Mouse (Mus musculus): ENCODE measurements around the gene Camk2d. TPM values are rescaled to one million over a fixed set of nuclear protein-coding genes. Genes with fewer than 3 reads are reported as not detected.

Gene Camk2d
- polyA plus RNA-seq, 1 experiment from 2014 or later: 16.5 TPM

- Histone ChIP-seq H3K4me2 (ENCODE audit: low read depth, low read length) (no peak overlapping the region), H3K4me1 (ENCODE audit: control insufficient read depth, insufficient read depth, low read length) (no peaks in the 10 kb centered on the region), H3K36me3 (replicated peaks; ENCODE audit: control insufficient read depth, insufficient read depth, low read depth, low read length) (no peaks in the 10 kb centered on the region), H3K9me3 (replicated peaks; ENCODE audit: control insufficient read depth, low read length) (no peaks in the 10 kb centered on the region), H3K9ac (replicated peaks; ENCODE audit: low read length) (no peak overlapping the region), H3K27me3 (ENCODE audit: control insufficient read depth, insufficient read depth, low read length) (no peaks in the 10 kb centered on the region), H3K27ac (replicated peaks; ENCODE audit: low read depth, low read length) (no peak overlapping the region), H3K4me3 (ENCODE audit: low read depth, low read length) (no peak overlapping the region)
- ATAC-seq (replicated peaks; ENCODE audit: insufficient number of reproducible peaks, low FRiP score, low TSS enrichment, low read depth) (no peak), DNase-seq (ENCODE audit: low spot score) (no peak)
- WGBS: 92% methylated on average over 4 of the region's 4 CpGs
Measured at GRCm38 (mm10) chr3:126764745-126765144, 168.6 kb downstream of the Camk2d start.

GRCm38 (mm10) chr3:126770056-126770455, 174.0 kb downstream of the Camk2d start:
- no peak for ATAC-seq (replicated peaks; ENCODE audit: insufficient number of reproducible peaks, low FRiP score, low TSS enrichment, low read depth)
- no peak for DNase-seq (ENCODE audit: low spot score)
- H3K27me3 ChIP-seq (ENCODE audit: control insufficient read depth, insufficient read depth, low read length): no peaks in the 10 kb centered on the region
- no peak overlapping the region for H3K27ac ChIP-seq (replicated peaks; ENCODE audit: low read depth, low read length)
- H3K9me3 ChIP-seq (replicated peaks; ENCODE audit: control insufficient read depth, low read length): no peaks in the 10 kb centered on the region
- H3K9ac ChIP-seq (replicated peaks; ENCODE audit: low read length): no peak overlapping the region
- no peaks in the 10 kb centered on the region for H3K4me1 ChIP-seq (ENCODE audit: control insufficient read depth, insufficient read depth, low read length)
- no peak overlapping the region for H3K4me2 ChIP-seq (ENCODE audit: low read depth, low read length)
- no peaks in the 10 kb centered on the region for H3K36me3 ChIP-seq (replicated peaks; ENCODE audit: control insufficient read depth, insufficient read depth, low read depth, low read length)
- H3K4me3 ChIP-seq (ENCODE audit: low read depth, low read length): no peak overlapping the region
- WGBS: 63% methylated on average over 6 of the region's 6 CpGs

GRCm38 (mm10) chr3:126771032-126771431, 174.9 kb downstream of the Camk2d start:
- H3K4me1 ChIP-seq (ENCODE audit: control insufficient read depth, insufficient read depth, low read length): no peaks in the 10 kb centered on the region
- no peak overlapping the region for H3K4me2 ChIP-seq (ENCODE audit: low read depth, low read length)
- H3K36me3 ChIP-seq (replicated peaks; ENCODE audit: control insufficient read depth, insufficient read depth, low read depth, low read length): no peaks in the 10 kb centered on the region
- no peaks in the 10 kb centered on the region for H3K27me3 ChIP-seq (ENCODE audit: control insufficient read depth, insufficient read depth, low read length)
- 78% methylated on average over 8 of the region's 8 CpGs for WGBS
- H3K9me3 ChIP-seq (replicated peaks; ENCODE audit: control insufficient read depth, low read length): no peaks in the 10 kb centered on the region
- H3K27ac ChIP-seq (replicated peaks; ENCODE audit: low read depth, low read length): no peak overlapping the region
- H3K9ac ChIP-seq (replicated peaks; ENCODE audit: low read length): no peak overlapping the region
- ATAC-seq (replicated peaks; ENCODE audit: insufficient number of reproducible peaks, low FRiP score, low TSS enrichment, low read depth) (no peak), DNase-seq (ENCODE audit: low spot score) (no peak)
- no peak overlapping the region for H3K4me3 ChIP-seq (ENCODE audit: low read depth, low read length)

- peak; percentile 94 for ATAC-seq (replicated peaks; ENCODE audit: insufficient number of reproducible peaks, low FRiP score, low TSS enrichment, low read depth)
- DNase-seq (ENCODE audit: low spot score): peak; percentile 88
- Histone ChIP-seq H3K9me3 (replicated peaks; ENCODE audit: control insufficient read depth, low read length) (no peaks in the 10 kb centered on the region), H3K27ac (replicated peaks; ENCODE audit: low read depth, low read length) (no peak overlapping the region), H3K36me3 (replicated peaks; ENCODE audit: control insufficient read depth, insufficient read depth, low read depth, low read length) (no peaks in the 10 kb centered on the region), H3K9ac (replicated peaks; ENCODE audit: low read length) (no peak overlapping the region), H3K4me3 (ENCODE audit: low read depth, low read length) (no peak overlapping the region), H3K27me3 (ENCODE audit: control insufficient read depth, insufficient read depth, low read length) (no peaks in the 10 kb centered on the region), H3K4me2 (ENCODE audit: low read depth, low read length) (no peak overlapping the region), H3K4me1 (ENCODE audit: control insufficient read depth, insufficient read depth, low read length) (no peaks in the 10 kb centered on the region)
- 27% methylated on average over 6 of the region's 6 CpGs for WGBS
Measured at GRCm38 (mm10) chr3:126771541-126771940, 175.4 kb downstream of the Camk2d start.

- H3K36me3 ChIP-seq (replicated peaks; ENCODE audit: control insufficient read depth, insufficient read depth, low read depth, low read length): no peaks in the 10 kb centered on the region
- DNase-seq (ENCODE audit: low spot score) (no peak), ATAC-seq (replicated peaks; ENCODE audit: insufficient number of reproducible peaks, low FRiP score, low TSS enrichment, low read depth) (no peak)
- no peak overlapping the region for H3K27ac ChIP-seq (replicated peaks; ENCODE audit: low read depth, low read length)
- H3K9ac ChIP-seq (replicated peaks; ENCODE audit: low read length): no peak overlapping the region
- H3K4me1 ChIP-seq (ENCODE audit: control insufficient read depth, insufficient read depth, low read length): no peaks in the 10 kb centered on the region
- no peak overlapping the region for H3K4me3 ChIP-seq (ENCODE audit: low read depth, low read length)
- H3K4me2 ChIP-seq (ENCODE audit: low read depth, low read length): no peak overlapping the region
- H3K27me3 ChIP-seq (ENCODE audit: control insufficient read depth, insufficient read depth, low read length): no peaks in the 10 kb centered on the region
- no peaks in the 10 kb centered on the region for H3K9me3 ChIP-seq (replicated peaks; ENCODE audit: control insufficient read depth, low read length)
Measured at GRCm38 (mm10) chr3:126776001-126776400, 179.9 kb downstream of the Camk2d start.

- no peak for ATAC-seq (replicated peaks; ENCODE audit: insufficient number of reproducible peaks, low FRiP score, low TSS enrichment, low read depth)
- H3K9ac ChIP-seq (replicated peaks; ENCODE audit: low read length): no peak overlapping the region
- H3K4me2 ChIP-seq (ENCODE audit: low read depth, low read length): no peak overlapping the region
- H3K4me1 ChIP-seq (ENCODE audit: control insufficient read depth, insufficient read depth, low read length): no peaks in the 10 kb centered on the region
- H3K36me3 ChIP-seq (replicated peaks; ENCODE audit: control insufficient read depth, insufficient read depth, low read depth, low read length): no peaks in the 10 kb centered on the region
- no peaks in the 10 kb centered on the region for H3K27me3 ChIP-seq (ENCODE audit: control insufficient read depth, insufficient read depth, low read length)
- H3K9me3 ChIP-seq (replicated peaks; ENCODE audit: control insufficient read depth, low read length): no peaks in the 10 kb centered on the region
- H3K27ac ChIP-seq (replicated peaks; ENCODE audit: low read depth, low read length): no peak overlapping the region
- no peak for DNase-seq (ENCODE audit: low spot score)
- H3K4me3 ChIP-seq (ENCODE audit: low read depth, low read length): no peak overlapping the region
- WGBS: 94% methylated on average over 9 of the region's 9 CpGs
Measured at GRCm38 (mm10) chr3:126777101-126777500, 181.0 kb downstream of the Camk2d start.

GRCm38 (mm10) chr3:126777879-126778278, 181.8 kb downstream of the Camk2d start:
- no peak overlapping the region for H3K4me3 ChIP-seq (ENCODE audit: low read depth, low read length)
- H3K9me3 ChIP-seq (replicated peaks; ENCODE audit: control insufficient read depth, low read length): no peaks in the 10 kb centered on the region
- no peak overlapping the region for H3K9ac ChIP-seq (replicated peaks; ENCODE audit: low read length)
- H3K27me3 ChIP-seq (ENCODE audit: control insufficient read depth, insufficient read depth, low read length): no peaks in the 10 kb centered on the region
- H3K36me3 ChIP-seq (replicated peaks; ENCODE audit: control insufficient read depth, insufficient read depth, low read depth, low read length): no peaks in the 10 kb centered on the region
- ATAC-seq (replicated peaks; ENCODE audit: insufficient number of reproducible peaks, low FRiP score, low TSS enrichment, low read depth) (no peak), DNase-seq (ENCODE audit: low spot score) (no peak)
- no peaks in the 10 kb centered on the region for H3K4me1 ChIP-seq (ENCODE audit: control insufficient read depth, insufficient read depth, low read length)
- no peak overlapping the region for H3K27ac ChIP-seq (replicated peaks; ENCODE audit: low read depth, low read length)
- 78% methylated on average over 1 of the region's 1 CpGs for WGBS
- H3K4me2 ChIP-seq (ENCODE audit: low read depth, low read length): no peak overlapping the region

GRCm38 (mm10) chr3:126780014-126780615, 184.0 kb downstream of the Camk2d start:
- Histone ChIP-seq H3K27ac (replicated peaks; ENCODE audit: low read depth, low read length) (no peak overlapping the region), H3K4me3 (ENCODE audit: low read depth, low read length) (no peak overlapping the region), H3K36me3 (replicated peaks; ENCODE audit: control insufficient read depth, insufficient read depth, low read depth, low read length) (no peaks in the 10 kb centered on the region), H3K4me1 (ENCODE audit: control insufficient read depth, insufficient read depth, low read length) (no peaks in the 10 kb centered on the region), H3K9ac (replicated peaks; ENCODE audit: low read length) (no peak overlapping the region), H3K27me3 (ENCODE audit: control insufficient read depth, insufficient read depth, low read length) (no peaks in the 10 kb centered on the region), H3K4me2 (ENCODE audit: low read depth, low read length) (no peak overlapping the region), H3K9me3 (replicated peaks; ENCODE audit: control insufficient read depth, low read length) (no peaks in the 10 kb centered on the region)
- ATAC-seq (replicated peaks; ENCODE audit: insufficient number of reproducible peaks, low FRiP score, low TSS enrichment, low read depth) (no peak), DNase-seq (ENCODE audit: low spot score) (no peak)
- WGBS: 81% methylated on average over 5 of the region's 5 CpGs

Data from embryonic facial prominence, embryonic 11.5 days (tissue).